ENCODE assay signal across 8 mouse cellular contexts in genomic region chr5:98184971-98185805, GRCm38 (mm10). TPM values are rescaled to one million over a fixed set of nuclear protein-coding genes. Genes with fewer than 3 reads are reported as not detected.
A peak's percentile ranks its signal among the peaks of the same experiment; 100 is the strongest.
DNase-seq lines count a peak whose midpoint lies in the region; ATAC-seq and TF ChIP-seq lines count a peak whose summit lies in the region.

No protein-coding gene starts in this region.

- no peaks in the 10 kb centered on the region for H3K27me3 ChIP-seq in cerebellum, adult 2 months (ENCODE audit: control insufficient read depth, insufficient read depth, low read length)
- peaks cover 50% of the 10 kb centered on the region for H3K27me3 ChIP-seq in hindbrain, embryonic 11.5 days (ENCODE audit: control insufficient read depth, insufficient read depth, low read length)

- no peak overlapping the region for H3K27ac ChIP-seq in ES-E14 (ENCODE audit: insufficient read depth, low read depth, low read length, poor library complexity, severe bottlenecking)
- no peak overlapping the region for H3K27ac ChIP-seq in cerebellum, adult 2 months (ENCODE audit: insufficient read depth, low read length)
- H3K27ac ChIP-seq in hindbrain, embryonic 11.5 days (ENCODE audit: low read depth, low read length): no peak overlapping the region

- H3K9me3 ChIP-seq in ES-E14 (ENCODE audit: control insufficient read depth, insufficient read depth, low read depth, low read length): no peaks in the 10 kb centered on the region
- no peaks in the 10 kb centered on the region for H3K9me3 ChIP-seq in hindbrain, embryonic 11.5 days (ENCODE audit: control insufficient read depth, low read length)

- TF ChIP-seq POLR2A in cerebellum, adult 2 months (IDR thresholded peaks at IDR 0.05; ENCODE audit: borderline replicate concordance, insufficient read depth, low read length): no peak

- peak; percentile 18 for ATAC-seq in frontal cortex, adult (ENCODE audit: low TSS enrichment)
- peak; percentile 39 for ATAC-seq in hindbrain, embryonic 11.5 days (ENCODE audit: low FRiP score)

- no peaks in the 10 kb centered on the region for H3K36me3 ChIP-seq in ES-E14 (ENCODE audit: control insufficient read depth, insufficient read depth, low read length, poor library complexity, severe bottlenecking)
- H3K36me3 ChIP-seq in hindbrain, embryonic 11.5 days (ENCODE audit: control insufficient read depth, insufficient read depth, low read length): no peaks in the 10 kb centered on the region

- no peak for DNase-seq in ES-E14 (ENCODE audit: low read depth, low spot score)
- peak; percentile 83 to 91 for DNase-seq in cerebellum, adult 2 months
- peak; percentile 92 for DNase-seq in hindbrain, embryonic 11.5 days (ENCODE audit: low spot score)
- peak; percentile 49 for DNase-seq in left cerebral cortex, adult 11 months (ENCODE audit: low spot score)
- peak; percentile 85 for DNase-seq in lung, postnatal 36 days
- peak; percentile 63 for DNase-seq in retina, postnatal 7 days (ENCODE audit: low read depth, low spot score)
- DNase-seq in thymus, postnatal 4 days: peak; percentile 89

- H3K4me2 ChIP-seq in hindbrain, embryonic 11.5 days (replicated peaks; ENCODE audit: low read depth, low read length): peak overlapping the region; percentile 93

- peak overlapping the region; percentile 77 for H3K9ac ChIP-seq in ES-E14 (ENCODE audit: insufficient read depth, low read depth, low read length, poor library complexity, severe bottlenecking)
- H3K9ac ChIP-seq in hindbrain, embryonic 11.5 days (ENCODE audit: low read depth, low read length): peak overlapping the region; percentile 55; the same call in 1 of the 2 replicates

- H3K4me3 ChIP-seq in ES-E14 (ENCODE audit: insufficient read depth in 1 of 2, low read depth in 1 of 2, low read length in 2 of 2, poor library complexity in 1 of 2, severe bottlenecking in 1 of 2): peak overlapping the region; percentile 57 to 80
- peak overlapping the region; percentile 54 for H3K4me3 ChIP-seq in cerebellum, adult 2 months (replicated peaks; ENCODE audit: insufficient read depth, low read depth, low read length)
- H3K4me3 ChIP-seq in hindbrain, embryonic 11.5 days (ENCODE audit: low read depth, low read length): peak overlapping the region; percentile 50

- in situ Hi-C loops in ES-E14 (cut with MboI; ENCODE audit: low sequenced_read_pairs in 2 of 2, unreplicated experiment in 2 of 2): loop anchor here (10.0 to 25.0 kb wide), 3 partner anchors 70 to 1073 kb away; partner anchors contain the start of genes Paqr3 (in 2 of the 2), Bmp3 (in 1 of the 2) and Fgf5 (in 1 of the 2)

- peak; percentile 62 for TF ChIP-seq CTCF in cerebellum, adult 2 months (IDR thresholded peaks at IDR 0.05; ENCODE audit: borderline replicate concordance, insufficient read depth, low read depth, low read length)

- WGBS in cerebellum, adult 2 months: 3% methylated on average over 87 of the region's 89 CpGs
- under 1% methylated on average over 78 of the region's 89 CpGs for WGBS in hindbrain, embryonic 11.5 days

- 0 out of 4 replicates have a peak, but pooled peaks cover 0 to 2% of the 10 kb centered on the region in 2 experiments for H3K4me1 ChIP-seq in ES-E14 (ENCODE audit: control insufficient read depth in 2 of 2, insufficient read depth in 2 of 2, low read length in 2 of 2, poor library complexity in 1 of 2)
- peaks cover 8% of the 10 kb centered on the region; the same call in 1 of the 2 replicates for H3K4me1 ChIP-seq in cerebellum, adult 2 months (ENCODE audit: control insufficient read depth, insufficient read depth, low read length)
- peaks cover 5% of the 10 kb centered on the region for H3K4me1 ChIP-seq in hindbrain, embryonic 11.5 days (replicated peaks; ENCODE audit: control insufficient read depth, insufficient read depth, low read length)

TF ChIP-seq in ES-E14, 5 proteins besides CTCF, POLR2A, EP300 and RAD21:
- TF ChIP-seq MAFK (IDR thresholded peaks at IDR 0.05; ENCODE audit: insufficient read depth, low read depth, low read length) (no peak), ZC3H11A (IDR thresholded peaks at IDR 0.05; ENCODE audit: borderline replicate concordance, low read depth, low read length) (no peak), CHD2 (IDR thresholded peaks at IDR 0.05; ENCODE audit: low read depth, low read length) (no peak), ZNF384 (IDR thresholded peaks at IDR 0.05; ENCODE audit: low read depth, low read length) (no peak), HCFC1 (IDR thresholded peaks at IDR 0.05; ENCODE audit: borderline replicate concordance, insufficient read depth, low read length) (no peak)

RNA-seq across cellular contexts. Expression of gene Prdm8, which starts 18.2 kb away (rescaled TPM):
- 0.05 and 0.09 TPM in 2 replicates for total RNA-seq in ES-E14 (2012; rRNA removed)
- polyA plus RNA-seq in cerebellum, adult 2 months (2012; rRNA removed): 11.1 and 15.5 TPM in 2 replicates
- polyA plus RNA-seq in hindbrain, embryonic 11.5 days (2014; fragmentation: Nextera tagmentation; extraction: Ambion mirVana): 2.8 and 2.9 TPM in 2 replicates
